Mouse (Mus musculus) midbrain, embryonic 13.5 days (tissue): ENCODE measurements around the gene Erf. TPM values are rescaled to one million over a fixed set of nuclear protein-coding genes. Genes with fewer than 3 reads are reported as not detected.

ENCODE experiments used
- ATAC-seq: fragments of 200-750 bp; cut with Nextera tagmentation; 2 replicates; pipeline ENCODE4 v1.8.0; 2017; ENCODE audit warnings: mild to moderate bottlenecking, moderate TSS enrichment, moderate library complexity
- H3K27ac ChIP-seq: fragments of 300-500 bp; sonication (generic); 2 replicates; pipeline ENCODE4 v1.5.1; 2015; ENCODE audit warnings: inconsistent platforms, mild to moderate bottlenecking, moderate library complexity
- H3K27me3 ChIP-seq: fragments of 300-500 bp; sonication (generic); 2 replicates; pipeline ENCODE4 v1.6.1; 2015; ENCODE audit warnings: mild to moderate bottlenecking, inconsistent platforms
- H3K36me3 ChIP-seq: fragments of 300-500 bp; sonication (generic); 2 replicates; pipeline ENCODE4 v1.6.1; 2015; ENCODE audit warnings: mild to moderate bottlenecking, inconsistent platforms
- H3K4me1 ChIP-seq: fragments of 300-500 bp; sonication (generic); replicated peaks from 2 replicates; pipeline ENCODE4 v1.6.1; 2015; ENCODE audit warnings: inconsistent platforms
- H3K4me2 ChIP-seq: fragments of 300-500 bp; sonication (generic); replicated peaks from 2 replicates; pipeline ENCODE4 v1.6.1; 2015; ENCODE audit warnings: moderate library complexity, mild to moderate bottlenecking, inconsistent platforms
- H3K4me3 ChIP-seq: fragments of 300-500 bp; sonication (generic); replicated peaks from 2 replicates; pipeline ENCODE4 v1.5.1; 2015; ENCODE audit warnings: mild to moderate bottlenecking, inconsistent platforms
- H3K9ac ChIP-seq: fragments of 300-500 bp; sonication (generic); replicated peaks from 2 replicates; pipeline ENCODE4 v1.6.1; 2015; ENCODE audit warnings: mild to moderate bottlenecking, inconsistent platforms
- H3K9me3 ChIP-seq: fragments of 300-500 bp; sonication (generic); 2 replicates; pipeline ENCODE4 v1.6.1; 2016; ENCODE audit warnings: mild to moderate bottlenecking, inconsistent platforms
- WGBS: fragments of 180-500 bp; shearing (Covaris S2); methylation state at CpG from one replicate; pipeline ENCODE4 v1.1.7; 2015; 5-methylcytosine and 5-hydroxymethylcytosine counted together
- microRNA-seq: library from miRNA; unstranded; fragments of <30 nt; microRNA quantifications from one replicate; pipeline ENCODE4, GENCODE M21; 2016
- polyA plus RNA-seq: library from polyadenylated mRNA; unstranded; fragments of >200 nt; fragmentation: Nextera tagmentation; extraction: Ambion mirVana; gene quantifications from 2 replicates; pipeline ENCODE4 v1.2.1, GENCODE M21; 2015

The Erf gene
- polyA plus RNA-seq, 1 experiment from 2014 or later = 5.7 TPM

GRCm38 (mm10) chr7:25209161-25209622, 41.4 kb downstream of the Erf start:
- Histone ChIP-seq H3K27ac (no peak overlapping the region), H3K4me3 (no peak overlapping the region), H3K9ac (no peak overlapping the region), H3K36me3 (peaks cover 73% of the 10 kb centered on the region), H3K27me3 (no peaks in the 10 kb centered on the region), H3K9me3 (no peaks in the 10 kb centered on the region), H3K4me2 (no peak overlapping the region), H3K4me1 (no peaks in the 10 kb centered on the region)
- WGBS = 87% methylated on average over 3 of the region's 3 CpGs
- ATAC-seq = no peak

- H3K4me1 ChIP-seq = no peaks in the 10 kb centered on the region
- no peak for ATAC-seq
- 91% methylated on average over 16 of the region's 16 CpGs for WGBS
- H3K4me2 ChIP-seq = no peak overlapping the region
- no peak overlapping the region for H3K4me3 ChIP-seq
- H3K27me3 ChIP-seq = no peaks in the 10 kb centered on the region
- peaks cover 94% of the 10 kb centered on the region for H3K36me3 ChIP-seq
- H3K9ac ChIP-seq = no peak overlapping the region
- no peak overlapping the region for H3K27ac ChIP-seq
- H3K9me3 ChIP-seq = no peaks in the 10 kb centered on the region
These were observed 44.3 kb downstream of the Erf start for GRCm38 (mm10) chr7:25206094-25206830.

GRCm38 (mm10) chr7:25205355-25206093, 45.0 kb downstream of the Erf start:
- Histone ChIP-seq H3K4me2 (no peak overlapping the region), H3K27ac (no peak overlapping the region), H3K4me3 (no peak overlapping the region), H3K36me3 (peaks cover 93% of the 10 kb centered on the region), H3K9me3 (no peaks in the 10 kb centered on the region), H3K4me1 (no peaks in the 10 kb centered on the region), H3K27me3 (no peaks in the 10 kb centered on the region), H3K9ac (no peak overlapping the region)
- 91% methylated on average over 16 of the region's 16 CpGs for WGBS
- ATAC-seq = no peak

GRCm38 (mm10) chr7:25203624-25204023, 46.9 kb downstream of the Erf start:
- H3K27me3 ChIP-seq = no peaks in the 10 kb centered on the region
- no peak overlapping the region for H3K4me3 ChIP-seq
- H3K4me1 ChIP-seq = no peaks in the 10 kb centered on the region
- no peak overlapping the region for H3K27ac ChIP-seq
- no peak overlapping the region for H3K9ac ChIP-seq
- H3K36me3 ChIP-seq = peaks cover 78% of the 10 kb centered on the region
- no peaks in the 10 kb centered on the region for H3K9me3 ChIP-seq
- ATAC-seq = no peak
- no peak overlapping the region for H3K4me2 ChIP-seq
- 96% methylated on average over 20 of the region's 20 CpGs for WGBS

GRCm38 (mm10) chr7:25197384-25198018, 53.1 kb downstream of the Erf start:
- H3K9ac ChIP-seq = no peak overlapping the region
- H3K4me3 ChIP-seq = no peak overlapping the region
- H3K9me3 ChIP-seq = no peaks in the 10 kb centered on the region
- 76% methylated on average over 10 of the region's 10 CpGs for WGBS
- no peak overlapping the region for H3K27ac ChIP-seq
- no peak for ATAC-seq
- H3K36me3 ChIP-seq = peaks cover 22% of the 10 kb centered on the region
- no peak overlapping the region for H3K4me2 ChIP-seq
- no peaks in the 10 kb centered on the region for H3K4me1 ChIP-seq
- no peaks in the 10 kb centered on the region for H3K27me3 ChIP-seq

- no peak overlapping the region for H3K27ac ChIP-seq
- H3K36me3 ChIP-seq = peaks cover 9% of the 10 kb centered on the region
- H3K4me2 ChIP-seq = no peak overlapping the region
- H3K4me1 ChIP-seq = no peaks in the 10 kb centered on the region
- no peaks in the 10 kb centered on the region for H3K27me3 ChIP-seq
- no peak overlapping the region for H3K4me3 ChIP-seq
- no peaks in the 10 kb centered on the region for H3K9me3 ChIP-seq
- WGBS = 90% methylated on average over 9 of the region's 9 CpGs
- no peak for ATAC-seq
- H3K9ac ChIP-seq = no peak overlapping the region
These were observed 54.5 kb downstream of the Erf start for GRCm38 (mm10) chr7:25196107-25196506.

- WGBS = 76% methylated on average over 3 of the region's 3 CpGs
- Histone ChIP-seq H3K27ac (no peak overlapping the region), H3K4me3 (no peak overlapping the region), H3K9me3 (no peaks in the 10 kb centered on the region), H3K27me3 (no peaks in the 10 kb centered on the region), H3K4me1 (no peaks in the 10 kb centered on the region), H3K36me3 (peaks cover 4% of the 10 kb centered on the region), H3K4me2 (no peak overlapping the region), H3K9ac (no peak overlapping the region)
- ATAC-seq = no peak
These were observed 55.4 kb downstream of the Erf start for GRCm38 (mm10) chr7:25195148-25195547.

Small RNA genes within 50 kb of the gene (microRNA-seq; reads per million reads assigned to microRNA genes)
- not detected for gene Mir7048

Other genes starting within 250 kb of the Erf start
- 189 and 195 TPM in 2 replicates for gene Atp1a3, start 244.8 kb downstream of the Erf start, polyA plus RNA-seq
- 14.0 and 19.4 TPM in 2 replicates for gene Grik5, start 178.4 kb downstream of the Erf start, polyA plus RNA-seq
- 36.1 and 36.4 TPM in 2 replicates for gene Zfp574, start 178.2 kb downstream of the Erf start, polyA plus RNA-seq
- gene Pou2f2, start 71.0 kb downstream of the Erf start, polyA plus RNA-seq = 56.2 and 62.0 TPM in 2 replicates
- 12.5 and 13.3 TPM in 2 replicates for gene Dedd2, start 30.1 kb downstream of the Erf start, polyA plus RNA-seq
- gene Zfp526, start 29.3 kb downstream of the Erf start, polyA plus RNA-seq = 2.2 and 2.6 TPM in 2 replicates
- gene Gsk3a, start 12.9 kb downstream of the Erf start, polyA plus RNA-seq = 13.7 and 15.9 TPM in 2 replicates
- 37.6 and 44.2 TPM in 2 replicates for gene Cic, start 16.9 kb upstream of the Erf start, polyA plus RNA-seq
- gene Pafah1b3, start 47.2 kb upstream of the Erf start, polyA plus RNA-seq = 665 and 668 TPM in 2 replicates
- gene Prr19, start 50.6 kb upstream of the Erf start, polyA plus RNA-seq = 2.1 and 3.1 TPM in 2 replicates
- 41.1 and 47.1 TPM in 2 replicates for gene Tmem145, start 55.3 kb upstream of the Erf start, polyA plus RNA-seq
- gene Megf8, start 66.4 kb upstream of the Erf start, polyA plus RNA-seq = 18.9 and 19.8 TPM in 2 replicates
- 0.32 TPM in 1 of 2 replicates, not detected in the other for gene Cnfn, start 119.0 kb upstream of the Erf start, polyA plus RNA-seq
- 8.4 and 9.9 TPM in 2 replicates for gene Lipe, start 147.9 kb upstream of the Erf start, polyA plus RNA-seq
- 0.51 and 0.73 TPM in 2 replicates for gene Cxcl17, start 162.1 kb upstream of the Erf start, polyA plus RNA-seq
- gene Ceacam1, start 226.8 kb upstream of the Erf start, polyA plus RNA-seq = 0.34 and 0.43 TPM in 2 replicates